Mouse (Mus musculus) neutrophil, adult 59 days (primary cell): ENCODE results near the gene Chmp4b. TPM values are rescaled to one million over a fixed set of nuclear protein-coding genes. Genes with fewer than 3 reads are reported as not detected.

Experiments used
- total RNA-seq, 2 experiments: library from RNA; stranded (reverse); gene quantifications; 1 replicate in 1 of 2; 2 replicates in 1 of 2; pipeline ENCODE4 v1.2.4; 2023

Gene Chmp4b
- total RNA-seq: 100 to 1,000 TPM; 181 to 190 TPM

DNA sequence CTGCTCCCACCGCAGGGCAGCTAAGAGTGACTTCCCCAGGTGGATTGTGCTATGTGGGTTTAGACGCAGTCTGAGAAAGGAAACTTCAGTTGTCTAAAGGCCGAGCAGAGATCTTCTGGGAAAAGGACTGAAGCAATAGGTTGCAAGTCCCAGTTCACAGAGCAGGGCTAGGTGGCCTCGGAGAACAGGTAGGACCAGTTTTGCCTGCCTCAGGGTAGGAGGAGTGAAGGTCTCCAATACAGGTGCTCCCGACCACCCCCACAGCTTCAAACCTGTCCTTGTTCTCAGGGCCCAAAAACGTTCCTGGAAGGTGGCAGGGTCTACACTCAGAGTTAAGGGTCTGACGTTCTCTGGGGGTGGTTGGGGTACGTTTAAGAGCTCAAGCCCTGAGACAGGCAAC, at the start of gene Chmp4b:
Gene Chmp4b, plus strand, starts transcription at position 343 of the 400 bp plus-strand sequence.

DNA sequence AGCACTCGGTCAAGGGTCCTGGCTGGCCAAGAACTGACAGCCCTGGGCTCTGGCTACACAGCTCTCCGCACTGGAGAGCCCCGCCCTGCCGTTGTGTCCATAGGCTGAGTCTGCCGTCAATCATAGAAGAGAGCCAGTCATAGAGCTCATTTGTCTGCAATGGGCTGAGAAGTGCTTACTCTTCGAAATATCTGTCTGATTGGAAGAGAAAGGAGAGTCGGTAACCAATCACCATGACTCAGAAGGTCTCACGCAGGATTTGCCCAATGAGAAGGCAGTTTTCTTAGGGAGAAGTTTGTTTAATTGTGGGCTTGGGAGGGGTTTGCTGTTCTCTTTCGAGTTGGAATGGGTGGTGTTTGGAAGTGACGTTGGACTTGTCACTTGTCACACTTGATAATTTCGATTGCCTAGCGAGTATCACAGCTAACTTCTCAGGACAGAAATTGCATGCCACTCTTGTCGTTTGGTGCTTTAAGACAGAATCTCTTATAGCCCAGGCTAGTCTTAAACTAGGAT, 47.8 kb upstream of the Chmp4b start, which contains the start of gene Pxmp4:
Gene Pxmp4, minus strand, starts transcription at position 71 of the 516 bp plus-strand sequence.

GRCm38 (mm10) chr2:154613118-154614115, 38.1 kb upstream of the Chmp4b start, which contains the start of the genes Zfp341 and 4930519P11Rik:
Zfp341 (plus strand) TSS chr2:154613297.
4930519P11Rik (minus strand) TSS chr2:154613437.

Other genes starting within 250 kb of the Chmp4b start
- 1 to 10 TPM; 1.2 to 2.2 TPM for gene Snta1, start 243.6 kb upstream of the Chmp4b start, total RNA-seq
- 10 to 100 TPM; 17.1 to 28.7 TPM for gene Cbfa2t2, start 215.2 kb upstream of the Chmp4b start, total RNA-seq
- not detected for gene 1700003F12Rik, start 104.6 kb upstream of the Chmp4b start, total RNA-seq
- gene Actl10, start 99.9 kb upstream of the Chmp4b start, total RNA-seq: under 1 TPM in 1 of 2 experiments, not detected in 1; 0.51 TPM
- gene Necab3, start 92.8 kb upstream of the Chmp4b start, total RNA-seq: 1 to 10 TPM; 1.1 to 1.8 TPM
- gene E2f1, start 81.8 kb upstream of the Chmp4b start, total RNA-seq: 10 to 100 TPM; 17.8 to 21.5 TPM
- gene Pxmp4, start 48.0 kb upstream of the Chmp4b start, total RNA-seq: 10 to 100 TPM; 15.6 to 16.3 TPM
- 1 to 10 TPM; 4.0 to 4.6 TPM for gene Zfp341, start 38.4 kb upstream of the Chmp4b start, total RNA-seq
- gene 4930519P11Rik, start 38.3 kb upstream of the Chmp4b start, total RNA-seq: not detected
- not detected for gene Gm14214, start 118.3 kb downstream of the Chmp4b start, total RNA-seq
- gene Raly, start 139.4 kb downstream of the Chmp4b start, total RNA-seq: 100 to 1,000 TPM; 176 to 184 TPM
- not detected for gene a, start 139.7 kb downstream of the Chmp4b start, total RNA-seq
- 10 to 100 TPM; 39.8 to 42.1 TPM for gene Eif2s2, start 241.2 kb downstream of the Chmp4b start, total RNA-seq